Mouse (Mus musculus) heart, postnatal 0 days (tissue): ENCODE measurements around the gene Cyp1a2.

Experiments
- CTCF ChIP-seq: IDR thresholded peaks from 2 replicates; pipeline ENCODE4 v1.5.1; 2016; ENCODE audit warnings: antibody characterized with exemption, control low read depth, low read depth
- EP300 ChIP-seq: IDR thresholded peaks from 2 replicates; pipeline ENCODE4 v1.6.1; 2016; ENCODE audit warnings: antibody characterized with exemption, low read depth

- no peak for TF ChIP-seq CTCF
- no peak for TF ChIP-seq EP300
These were observed 13.9 kb upstream of the Cyp1a2 start for GRCm38 (mm10) chr9:57697380-57697779.
